Mouse (Mus musculus) cortical plate, adult 2 months (tissue): Measurements from ENCODE around the gene Slc7a4.

Experiments used
- CTCF ChIP-seq: fragments of 200-500 bp; IDR thresholded peaks from 2 replicates; pipeline ENCODE4 v1.5.1; 2011; ENCODE audit warnings: mild to moderate bottlenecking, control low read depth, low read length; ENCODE audit not compliant: insufficient read depth; ENCODE audit errors: extremely low read depth
- POLR2A ChIP-seq: fragments of 200-500 bp; IDR thresholded peaks from 2 replicates; pipeline ENCODE4 v1.6.1; 2011; ENCODE audit warnings: mild to moderate bottlenecking, low read length, control low read depth; ENCODE audit not compliant: insufficient read depth; ENCODE audit errors: extremely low read depth

DNA sequence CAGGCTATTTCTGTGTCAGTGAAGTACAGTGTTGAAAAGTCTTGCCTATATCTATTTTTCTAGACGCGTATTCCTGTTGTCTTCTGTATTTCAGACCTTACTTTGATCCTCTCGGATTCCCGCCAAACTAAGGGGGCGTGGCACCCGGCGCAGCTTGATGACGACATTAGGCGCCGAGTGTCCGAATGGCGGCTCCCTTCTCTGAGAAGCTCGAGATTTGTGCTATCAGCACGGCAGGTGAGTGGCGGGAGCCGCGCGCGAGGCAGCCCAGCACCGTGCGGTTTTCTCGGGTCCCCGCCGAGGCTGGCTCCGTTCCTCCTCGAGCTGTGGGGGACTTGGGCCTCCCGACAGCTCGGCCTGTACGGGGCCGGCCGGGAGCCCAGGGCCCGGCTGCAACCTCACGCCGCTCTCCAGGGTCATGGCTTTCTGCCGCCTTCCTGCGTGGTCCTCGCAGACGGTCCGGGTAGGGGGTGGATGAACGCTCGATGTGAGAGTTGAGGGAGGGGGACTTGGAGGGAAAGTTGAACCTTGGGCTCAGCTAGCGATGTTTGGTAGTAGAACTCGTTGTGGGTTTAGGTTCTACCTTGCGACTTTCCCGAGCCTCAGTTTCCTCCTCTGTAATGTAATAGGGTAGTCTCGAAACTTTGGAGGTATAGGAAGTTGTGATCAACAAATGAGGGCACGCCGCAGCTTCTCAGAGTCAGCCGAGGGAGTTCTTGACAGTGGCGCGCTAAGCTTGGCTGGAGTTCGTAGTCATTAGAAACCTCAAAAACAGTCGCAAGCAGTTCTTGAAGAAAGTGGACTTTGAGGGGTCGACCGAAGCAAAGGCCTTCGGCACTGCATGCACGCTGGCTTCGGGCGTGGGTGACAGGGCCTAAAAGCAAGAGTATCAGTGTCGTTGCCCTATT lies 36.4 kb upstream of the Slc7a4 start, which contains the start of gene Smpd4:
- TF ChIP-seq CTCF (no peak), POLR2A (no peak)
